Mouse (Mus musculus) midbrain, embryonic 10.5 days (tissue): ENCODE data around the gene Macf1. TPM values are rescaled to one million over a fixed set of nuclear protein-coding genes. Genes with fewer than 3 reads are reported as not detected.

ENCODE experiments used
- DNase-seq: peaks from one replicate; pipeline ENCODE4 v3.0.0-alpha.2; 2017; ENCODE audit warnings: low spot score
- H3K27ac ChIP-seq: fragments of 300-500 bp; sonication (generic); replicated peaks from 2 replicates; pipeline ENCODE4 v1.5.1; 2016; ENCODE audit warnings: mild to moderate bottlenecking
- H3K27me3 ChIP-seq: fragments of 300-500 bp; sonication (generic); 2 replicates; pipeline ENCODE4 v1.6.1; 2016; ENCODE audit warnings: low read depth, mild to moderate bottlenecking; ENCODE audit not compliant: poor library complexity, severe bottlenecking
- H3K36me3 ChIP-seq: fragments of 300-500 bp; sonication (generic); 2 replicates; pipeline ENCODE4 v1.6.1; 2016; ENCODE audit warnings: mild to moderate bottlenecking, moderate library complexity
- H3K4me1 ChIP-seq: fragments of 300-500 bp; sonication (generic); 2 replicates; pipeline ENCODE4 v1.6.1; 2016
- H3K4me3 ChIP-seq: fragments of 300-500 bp; sonication (generic); 2 replicates; pipeline ENCODE4 v1.5.1; 2016; ENCODE audit warnings: mild to moderate bottlenecking, moderate library complexity
- H3K9me3 ChIP-seq: fragments of 300-500 bp; sonication (generic); replicated peaks from 2 replicates; pipeline ENCODE4 v1.6.1; 2016; ENCODE audit warnings: mild to moderate bottlenecking
- WGBS: fragments of 180-500 bp; shearing (Covaris S2); methylation state at CpG from one replicate; pipeline ENCODE4 v1.1.7; 2016; 5-methylcytosine and 5-hydroxymethylcytosine counted together
- polyA plus RNA-seq: library from polyadenylated mRNA; unstranded; fragments of >200 nt; fragmentation: Nextera tagmentation; extraction: Ambion mirVana; gene quantifications from 2 replicates; pipeline ENCODE4 v1.2.1, GENCODE M21; 2016

Macf1 gene
- polyA plus RNA-seq, 1 experiment from 2014 or later, result 39.2 TPM

DNA sequence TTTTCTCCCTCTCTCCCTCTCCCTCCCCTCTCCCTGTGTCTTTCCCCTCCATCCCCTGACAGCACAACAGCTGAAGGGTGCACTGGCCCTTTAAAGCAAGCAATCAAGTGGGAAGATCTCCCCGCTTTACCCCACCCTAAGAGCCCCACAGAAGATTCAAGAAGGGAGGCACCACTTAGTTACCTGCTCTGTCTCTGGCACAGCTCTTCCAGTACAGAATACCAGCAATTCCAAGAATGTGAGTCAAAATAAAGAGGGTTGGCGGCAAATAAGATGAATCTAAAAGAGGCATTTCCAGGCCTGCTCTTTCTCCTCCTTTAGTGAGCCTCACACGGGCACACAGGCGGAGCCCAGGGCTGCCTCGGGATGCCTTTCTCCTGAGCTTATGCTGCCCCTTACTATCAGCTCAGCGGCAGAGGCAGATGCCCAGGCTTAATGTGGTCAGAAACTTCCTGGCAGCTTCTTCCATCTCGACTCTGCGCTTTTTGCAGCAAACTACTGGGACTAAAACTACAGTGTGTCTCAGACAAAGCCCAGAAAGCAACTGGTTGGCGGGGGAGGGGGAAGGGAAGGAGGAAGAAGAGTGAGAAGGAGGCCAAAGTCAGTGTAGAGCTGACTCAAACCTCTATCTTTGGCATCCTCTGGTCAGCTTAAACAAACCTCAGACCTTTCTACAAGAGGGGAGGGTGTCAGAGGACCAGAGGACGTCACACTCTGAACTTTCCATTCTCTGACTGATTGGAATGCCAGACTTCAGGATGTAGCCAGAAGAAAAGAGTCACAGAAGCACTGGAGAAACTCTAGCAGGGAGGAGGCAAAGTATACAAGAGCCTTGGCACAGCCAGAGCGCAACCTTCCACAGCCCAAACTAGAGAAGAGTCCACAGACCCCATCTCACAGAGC, 111.5 kb downstream of the Macf1 start:
- WGBS, result 4% methylated on average over 11 of the region's 11 CpGs
- peak; percentile 50 for DNase-seq
- Histone ChIP-seq H3K36me3 (no peaks in the 10 kb centered on the region), H3K27ac (peak overlapping the region; percentile 81), H3K9me3 (no peaks in the 10 kb centered on the region), H3K4me1 (peaks cover 39% of the 10 kb centered on the region), H3K4me3 (peak overlapping the region; percentile 37), H3K27me3 (no peaks in the 10 kb centered on the region)

- WGBS, result 2% methylated on average over 7 of the region's 7 CpGs
- no peak overlapping the region; the same call in 1 of the 2 replicates for H3K4me3 ChIP-seq
These were observed 112.3 kb downstream of the Macf1 start for GRCm38 (mm10) chr4:123571869-123572268.

GRCm38 (mm10) chr4:123565291-123565861, 118.8 kb downstream of the Macf1 start:
- Histone ChIP-seq H3K9me3 (no peaks in the 10 kb centered on the region), H3K27ac (no peak overlapping the region), H3K4me3 (no peak overlapping the region), H3K27me3 (no peaks in the 10 kb centered on the region), H3K4me1 (peaks cover 30% of the 10 kb centered on the region), H3K36me3 (no peaks in the 10 kb centered on the region)
- no peak for DNase-seq
- 47% methylated on average over 7 of the region's 7 CpGs for WGBS

More at GRCm38 (mm10) chr4:123571869-123572268, 112.3 kb downstream of the Macf1 start:
- Histone ChIP-seq H3K36me3 (no peaks in the 10 kb centered on the region), H3K27ac (peak overlapping the region; percentile 55), H3K9me3 (no peaks in the 10 kb centered on the region), H3K4me1 (peaks cover 39% of the 10 kb centered on the region), H3K27me3 (no peaks in the 10 kb centered on the region)
- DNase-seq, result peak; percentile 16

DNA sequence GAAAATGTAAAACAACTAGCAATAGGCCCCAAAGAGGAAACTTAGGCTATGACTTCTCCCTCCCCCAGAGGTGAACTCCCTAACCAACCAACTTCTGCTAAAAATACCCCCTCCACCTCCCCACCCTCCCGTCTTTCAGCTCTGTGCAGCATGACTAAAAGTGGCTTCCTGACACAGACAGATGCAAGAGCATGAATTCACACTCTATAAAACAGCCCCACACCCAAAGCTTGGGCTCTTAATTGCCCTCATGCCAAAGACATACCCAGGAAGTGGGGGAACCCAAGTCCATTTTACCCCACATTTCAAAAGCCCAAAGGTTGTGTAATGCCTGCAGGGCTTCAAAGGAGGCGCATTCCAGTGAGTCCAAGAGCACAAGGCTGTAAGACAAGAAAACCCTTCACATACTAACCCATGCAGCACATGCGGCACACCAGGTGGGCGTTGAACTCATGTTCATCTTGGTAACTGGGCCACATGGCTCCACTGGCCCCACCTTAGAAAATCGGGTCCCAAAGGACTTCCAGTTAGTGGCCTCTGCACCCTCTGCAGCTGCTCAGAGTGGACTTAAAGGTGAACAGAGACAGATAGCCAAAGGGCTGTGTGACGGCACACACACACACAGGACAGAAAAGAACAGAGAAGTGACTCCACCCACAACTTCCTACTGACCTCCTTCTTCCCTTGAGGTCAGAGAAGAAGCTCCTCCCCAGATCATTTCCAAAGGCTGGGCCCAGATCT, 119.9 kb downstream of the Macf1 start:
- DNase-seq, result no peak
- no peak overlapping the region for H3K4me3 ChIP-seq
- no peak overlapping the region for H3K27ac ChIP-seq
- H3K36me3 ChIP-seq, result no peaks in the 10 kb centered on the region
- peaks cover 30% of the 10 kb centered on the region for H3K4me1 ChIP-seq
- WGBS, result 82% methylated on average over 6 of the region's 6 CpGs
- H3K9me3 ChIP-seq, result no peaks in the 10 kb centered on the region
- H3K27me3 ChIP-seq, result no peaks in the 10 kb centered on the region

GRCm38 (mm10) chr4:123562177-123562815, 121.9 kb downstream of the Macf1 start:
- no peak for DNase-seq
- no peaks in the 10 kb centered on the region for H3K9me3 ChIP-seq
- 84% methylated on average over 3 of the region's 3 CpGs for WGBS
- H3K27ac ChIP-seq, result no peak overlapping the region
- H3K27me3 ChIP-seq, result no peaks in the 10 kb centered on the region
- no peak overlapping the region for H3K4me3 ChIP-seq
- H3K36me3 ChIP-seq, result no peaks in the 10 kb centered on the region
- H3K4me1 ChIP-seq, result peaks cover 30% of the 10 kb centered on the region

GRCm38 (mm10) chr4:123560896-123561295, 123.3 kb downstream of the Macf1 start:
- no peak overlapping the region for H3K27ac ChIP-seq
- peaks cover 21% of the 10 kb centered on the region for H3K4me1 ChIP-seq
- H3K4me3 ChIP-seq, result no peak overlapping the region
- H3K9me3 ChIP-seq, result no peaks in the 10 kb centered on the region
- no peaks in the 10 kb centered on the region for H3K36me3 ChIP-seq
- DNase-seq, result no peak
- WGBS, result 96% methylated on average over 4 of the region's 4 CpGs
- H3K27me3 ChIP-seq, result no peaks in the 10 kb centered on the region

DNA sequence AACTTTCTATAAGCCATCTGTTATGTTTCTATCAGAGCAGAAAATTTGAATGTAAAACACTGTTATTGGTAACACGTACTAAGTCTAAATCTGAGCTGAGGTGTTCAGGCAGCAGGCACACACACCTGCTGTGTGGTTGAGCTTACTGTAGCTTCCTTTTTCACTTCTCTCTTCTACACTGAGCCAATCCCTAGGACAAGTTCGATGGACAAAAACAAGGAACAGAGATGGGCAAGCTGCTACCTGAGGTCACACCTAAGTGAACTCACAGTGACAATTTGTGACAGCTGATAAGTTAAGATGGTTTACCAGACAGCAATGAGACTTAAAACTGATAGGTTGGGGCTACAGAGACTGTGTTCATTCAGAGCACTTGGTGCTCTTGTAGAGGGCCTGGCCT, 125.7 kb downstream of the Macf1 start:
- WGBS, result 91% methylated on average over 2 of the region's 2 CpGs
- Histone ChIP-seq H3K36me3 (no peaks in the 10 kb centered on the region), H3K4me3 (no peak overlapping the region), H3K27ac (no peak overlapping the region), H3K4me1 (peaks cover 13% of the 10 kb centered on the region), H3K9me3 (no peaks in the 10 kb centered on the region), H3K27me3 (no peaks in the 10 kb centered on the region)
- DNase-seq, result no peak

DNA sequence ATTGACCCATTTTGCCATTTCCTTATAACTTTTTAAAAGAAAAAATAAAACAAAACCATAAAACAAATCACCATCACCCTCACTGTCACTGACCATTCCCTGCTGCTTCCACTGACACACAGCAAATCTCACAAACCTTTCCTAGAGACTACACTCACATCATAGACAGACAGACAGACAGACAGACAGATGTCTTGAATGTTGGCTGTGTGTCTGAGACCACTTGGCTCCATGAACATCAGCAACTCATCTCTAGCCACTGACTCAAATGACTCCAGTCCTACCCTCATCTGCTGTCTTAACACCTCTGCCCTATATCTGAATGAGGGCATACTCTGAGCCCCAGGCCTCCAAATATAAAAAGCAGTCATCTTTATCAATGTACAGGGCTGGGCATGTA, 128.9 kb downstream of the Macf1 start:
- Histone ChIP-seq H3K4me3 (no peak overlapping the region), H3K27ac (no peak overlapping the region), H3K4me1 (peaks cover 28% of the 10 kb centered on the region), H3K9me3 (no peaks in the 10 kb centered on the region), H3K27me3 (no peaks in the 10 kb centered on the region), H3K36me3 (no peaks in the 10 kb centered on the region; the same call in 1 of the 2 replicates)
- DNase-seq, result no peak

DNA sequence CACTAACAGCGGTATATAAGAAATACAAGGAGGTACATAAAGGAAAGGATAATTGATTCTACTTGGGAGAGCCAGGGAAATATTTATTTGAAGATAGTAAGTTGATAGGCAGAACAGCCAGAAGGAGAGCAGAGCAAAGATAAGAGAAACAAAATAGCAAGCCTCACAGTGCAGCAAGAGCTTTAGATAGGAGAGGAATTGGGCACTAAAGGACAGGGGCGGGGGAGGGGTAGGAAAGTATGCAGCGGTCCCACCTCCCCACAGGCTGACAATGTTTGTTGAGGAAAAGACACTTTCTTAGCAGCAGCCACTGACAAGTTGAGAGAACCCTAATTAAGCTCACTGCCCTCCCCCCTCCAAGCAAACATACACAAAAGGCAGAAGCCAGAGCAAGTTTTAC, 131.5 kb downstream of the Macf1 start:
- Histone ChIP-seq H3K36me3 (peaks cover 20% of the 10 kb centered on the region), H3K4me1 (peaks cover 28% of the 10 kb centered on the region), H3K4me3 (no peak overlapping the region), H3K27ac (no peak overlapping the region), H3K9me3 (no peaks in the 10 kb centered on the region), H3K27me3 (no peaks in the 10 kb centered on the region)
- no peak for DNase-seq
- 29% methylated on average over 3 of the region's 3 CpGs for WGBS

DNA sequence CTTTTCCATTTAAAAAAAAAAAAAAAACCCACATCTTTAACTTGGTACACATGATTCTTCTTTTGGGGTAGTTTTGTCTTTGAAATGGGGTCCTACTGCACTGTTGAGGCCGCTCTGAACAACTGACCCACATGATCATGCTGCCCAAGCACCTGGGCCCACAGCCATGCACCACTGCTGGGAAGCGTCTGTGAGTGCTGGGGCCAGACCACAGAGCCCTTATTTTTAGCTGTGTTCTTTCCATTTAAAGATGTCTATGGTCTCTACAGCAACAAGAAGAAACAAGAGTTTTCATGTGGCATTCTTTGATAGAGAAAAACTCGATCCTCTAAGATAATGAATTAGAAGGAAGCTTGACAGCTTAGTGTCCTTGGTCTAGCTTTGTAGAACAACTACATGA, 135.8 kb downstream of the Macf1 start:
- no peak overlapping the region for H3K27ac ChIP-seq
- H3K27me3 ChIP-seq, result no peaks in the 10 kb centered on the region
- H3K36me3 ChIP-seq, result peaks cover 32% of the 10 kb centered on the region
- H3K4me1 ChIP-seq, result peaks cover 26% of the 10 kb centered on the region
- WGBS, result 91% methylated on average over 3 of the region's 3 CpGs
- no peak for DNase-seq
- no peaks in the 10 kb centered on the region for H3K9me3 ChIP-seq
- H3K4me3 ChIP-seq, result no peak overlapping the region

DNA sequence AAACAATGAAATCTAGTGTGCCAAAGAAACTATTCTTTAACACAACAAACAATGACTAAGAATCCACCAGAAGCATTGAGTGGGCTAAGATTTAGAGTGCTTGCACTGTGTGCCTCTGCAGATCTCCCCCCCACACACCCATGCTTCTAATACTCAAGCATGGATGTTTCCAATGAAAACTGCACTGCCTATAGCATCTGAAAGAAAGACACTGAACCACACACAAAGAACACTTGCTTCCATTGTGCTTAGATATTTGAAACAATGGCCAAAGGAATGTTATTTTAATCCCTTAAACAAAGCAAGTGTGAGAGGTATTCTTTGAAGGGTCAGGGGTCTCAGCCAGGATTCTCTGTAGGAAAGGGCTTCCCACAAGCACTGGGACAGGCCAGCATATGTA, 140.5 kb downstream of the Macf1 start:
- Histone ChIP-seq H3K9me3 (no peaks in the 10 kb centered on the region), H3K27ac (no peak overlapping the region), H3K36me3 (peaks cover 50% of the 10 kb centered on the region), H3K4me1 (peaks cover 13% of the 10 kb centered on the region), H3K27me3 (no peaks in the 10 kb centered on the region), H3K4me3 (no peak overlapping the region)
- DNase-seq, result no peak

- no peaks in the 10 kb centered on the region for H3K9me3 ChIP-seq
- H3K27ac ChIP-seq, result no peak overlapping the region
- 68% methylated on average over 1 of the region's 1 CpGs for WGBS
- DNase-seq, result peak; percentile 29
- no peaks in the 10 kb centered on the region for H3K27me3 ChIP-seq
- H3K36me3 ChIP-seq, result peaks cover 33% of the 10 kb centered on the region
- 0 out of 2 replicates have a peak, but pooled peaks cover 1% of the 10 kb centered on the region for H3K4me1 ChIP-seq
- H3K4me3 ChIP-seq, result no peak overlapping the region
These were observed 148.9 kb downstream of the Macf1 start for GRCm38 (mm10) chr4:123535271-123535670.
